Mouse (Mus musculus) MEL (cell line): ENCODE data around the gene Cpsf2. TPM values are rescaled to one million over a fixed set of nuclear protein-coding genes. Genes with fewer than 3 reads are reported as not detected.

ENCODE experiments used
- DNase-seq: peaks from one replicate; pipeline ENCODE4 v3.0.0; 2011; ENCODE audit warnings: low read depth, low spot score
- H3K27ac ChIP-seq: 2 replicates; pipeline ENCODE4 v1.5.1; 2012; ENCODE audit warnings: low read depth, mild to moderate bottlenecking, control low read depth, low read length, moderate library complexity; ENCODE audit not compliant: control insufficient read depth
- H3K27me3 ChIP-seq, 2 experiments: fragments of 150-350 bp in 1 of 2; sonication (generic) in 1 of 2; 2 replicates each; pipeline ENCODE4 v1.6.1; 2012; ENCODE audit warnings: low read length in 2 of 2, mild to moderate bottlenecking in 2 of 2, improper control_type of control experiment in 1 of 2, moderate library complexity in 1 of 2; ENCODE audit not compliant: insufficient read depth in 2 of 2, control insufficient read depth in 1 of 2
- H3K36me3 ChIP-seq, 2 experiments: 2 replicates each; pipeline ENCODE4 v1.6.1; 2012 to 2014; ENCODE audit warnings: low read length in 2 of 2, improper control_type of control experiment in 1 of 2, inconsistent platforms in 1 of 2, mild to moderate bottlenecking in 1 of 2; ENCODE audit not compliant: insufficient read depth in 2 of 2, control insufficient read depth in 1 of 2
- H3K4me1 ChIP-seq, 2 experiments: fragments of 150-350 bp in 1 of 2; sonication (generic) in 1 of 2; 2 replicates each; pipeline ENCODE4 v1.6.1; 2012; ENCODE audit warnings: low read length in 2 of 2, improper control_type of control experiment in 1 of 2, mild to moderate bottlenecking in 1 of 2; ENCODE audit not compliant: insufficient read depth in 2 of 2, control insufficient read depth in 1 of 2
- H3K4me3 ChIP-seq, 2 experiments: fragments of 150-350 bp in 1 of 2; sonication (generic) in 1 of 2; 2 replicates each; pipeline ENCODE4 v1.5.1; 2012; ENCODE audit warnings: low read depth in 2 of 2, low read length in 2 of 2, mild to moderate bottlenecking in 2 of 2, moderate library complexity in 2 of 2, control low read depth in 1 of 2, improper control_type of control experiment in 1 of 2; ENCODE audit not compliant: control insufficient read depth in 1 of 2, insufficient read depth in 1 of 2
- H3K79me2 ChIP-seq: 2 replicates; pipeline ENCODE4 v1.6.1; 2012; ENCODE audit warnings: mild to moderate bottlenecking, low read length, moderate library complexity; ENCODE audit not compliant: control insufficient read depth, poor library complexity, insufficient read depth
- H3K9ac ChIP-seq: 2 replicates; pipeline ENCODE4 v1.6.1; 2012; ENCODE audit warnings: low read depth, mild to moderate bottlenecking, control low read depth, low read length, moderate library complexity; ENCODE audit not compliant: control insufficient read depth, poor library complexity, severe bottlenecking
- H3K9me3 ChIP-seq: fragments of 150-350 bp; sonication (generic); replicated peaks from 2 replicates; pipeline ENCODE4 v1.6.1; 2012; ENCODE audit warnings: mild to moderate bottlenecking, low read length, improper control_type of control experiment, moderate library complexity; ENCODE audit not compliant: insufficient read depth
- CHD1 ChIP-seq: IDR thresholded peaks from 2 replicates; pipeline ENCODE4 v1.6.1; 2012; ENCODE audit warnings: low read depth, mild to moderate bottlenecking, inconsistent platforms, low read length, improper control_type of control experiment
- CHD2 ChIP-seq: IDR thresholded peaks from 2 replicates; pipeline ENCODE4 v1.6.1; 2011; ENCODE audit warnings: low read length, improper control_type of control experiment
- ELF1 ChIP-seq: IDR thresholded peaks from 2 replicates; pipeline ENCODE4 v1.6.1; 2014; ENCODE audit warnings: low read depth, mild to moderate bottlenecking, inconsistent platforms, low read length, improper control_type of control experiment, moderate library complexity
- EP300 ChIP-seq, 2 experiments: IDR thresholded peaks; 2 replicates each; pipeline ENCODE4 v1.6.1; 2011; ENCODE audit warnings: improper control_type of control experiment in 2 of 2, low read length in 2 of 2, low read depth in 1 of 2, mild to moderate bottlenecking in 1 of 2
- ETS1 ChIP-seq: IDR thresholded peaks from 2 replicates; pipeline ENCODE4 v1.6.1; 2012; ENCODE audit warnings: low read depth, mild to moderate bottlenecking, inconsistent platforms, low read length, improper control_type of control experiment, moderate library complexity
- GATA1 ChIP-seq: IDR thresholded peaks from 2 replicates; pipeline ENCODE4 v1.6.1; 2011; ENCODE audit warnings: low read depth, low read length, improper control_type of control experiment
- HCFC1 ChIP-seq: IDR thresholded peaks from 2 replicates; pipeline ENCODE4 v1.6.1; 2012; ENCODE audit warnings: low read depth, mild to moderate bottlenecking, inconsistent platforms, low read length, improper control_type of control experiment, moderate library complexity
- JUND ChIP-seq: IDR thresholded peaks from 2 replicates; pipeline ENCODE4 v1.6.1; 2011; ENCODE audit warnings: low read depth, mild to moderate bottlenecking, improper control_type of control experiment, low read length
- KAT2A ChIP-seq: conservative IDR thresholded peaks from 2 replicates; pipeline ENCODE4 v1.6.1; 2012; ENCODE audit warnings: low read depth, low read length, improper control_type of control experiment, inconsistent platforms
- MAX ChIP-seq: IDR thresholded peaks from 2 replicates; pipeline ENCODE4 v1.6.1; 2011; ENCODE audit warnings: low read length, improper control_type of control experiment
- MEF2A ChIP-seq: IDR thresholded peaks from 2 replicates; pipeline ENCODE4 v1.6.1; 2014; ENCODE audit warnings: low read depth, mild to moderate bottlenecking, inconsistent platforms, low read length, improper control_type of control experiment; ENCODE audit not compliant: poor library complexity, insufficient replicate concordance, severe bottlenecking; ENCODE audit errors: extremely low read depth
- MXI1 ChIP-seq: IDR thresholded peaks from 2 replicates; pipeline ENCODE4 v1.6.1; 2011; ENCODE audit warnings: mild to moderate bottlenecking, low read depth, low read length, improper control_type of control experiment
- MYB ChIP-seq: IDR thresholded peaks from 2 replicates; pipeline ENCODE4 v1.6.1; 2011; ENCODE audit warnings: mild to moderate bottlenecking, low read depth, low read length, improper control_type of control experiment
- NELFE ChIP-seq: IDR thresholded peaks from 2 replicates; pipeline ENCODE4 v1.6.1; 2011; ENCODE audit warnings: low read depth, low read length, improper control_type of control experiment
- NRF1 ChIP-seq: IDR thresholded peaks from 2 replicates; pipeline ENCODE4 v1.6.1; 2014; ENCODE audit warnings: low read depth, mild to moderate bottlenecking, inconsistent platforms, low read length, improper control_type of control experiment, moderate library complexity; ENCODE audit not compliant: poor library complexity, insufficient read depth, severe bottlenecking
- RAD21 ChIP-seq: IDR thresholded peaks from 2 replicates; pipeline ENCODE4 v1.6.1; 2011; ENCODE audit warnings: mild to moderate bottlenecking, low read depth, low read length, improper control_type of control experiment
- SIN3A ChIP-seq: IDR thresholded peaks from 2 replicates; pipeline ENCODE4 v1.6.1; 2012; ENCODE audit warnings: low read length, improper control_type of control experiment, inconsistent platforms
- TAL1 ChIP-seq: IDR thresholded peaks from 2 replicates; pipeline ENCODE4 v1.6.1; 2012; ENCODE audit warnings: mild to moderate bottlenecking, inconsistent platforms, low read length, moderate library complexity, mixed read lengths
- TBP ChIP-seq: IDR thresholded peaks from 2 replicates; pipeline ENCODE4 v1.8.0; 2011; ENCODE audit warnings: low read depth, low read length, improper control_type of control experiment
- TCF12 ChIP-seq: IDR thresholded peaks from 2 replicates; pipeline ENCODE4 v1.6.1; 2014; ENCODE audit warnings: low read depth, mild to moderate bottlenecking, inconsistent platforms, low read length, improper control_type of control experiment, moderate library complexity
- UBTF ChIP-seq: IDR thresholded peaks from 2 replicates; pipeline ENCODE4 v1.6.1; 2012; ENCODE audit warnings: low read depth, mild to moderate bottlenecking, inconsistent platforms, low read length, improper control_type of control experiment, moderate library complexity, borderline replicate concordance; ENCODE audit not compliant: insufficient read depth
- USF2 ChIP-seq, 2 experiments: IDR thresholded peaks; 2 replicates each; pipeline ENCODE4 v1.6.1; 2011 to 2012; ENCODE audit warnings: improper control_type of control experiment in 2 of 2, low read length in 2 of 2, borderline replicate concordance in 1 of 2, inconsistent platforms in 1 of 2, low read depth in 1 of 2, mild to moderate bottlenecking in 1 of 2; ENCODE audit not compliant: insufficient read depth in 1 of 2
- ZKSCAN1 ChIP-seq: IDR thresholded peaks from 2 replicates; pipeline ENCODE4 v1.6.1; 2012; ENCODE audit warnings: low read depth, mild to moderate bottlenecking, inconsistent platforms, low read length, improper control_type of control experiment, moderate library complexity
- ZMIZ1 ChIP-seq: IDR thresholded peaks from 2 replicates; pipeline ENCODE4 v1.6.1; 2012; ENCODE audit warnings: low read depth, mild to moderate bottlenecking, inconsistent platforms, low read length, improper control_type of control experiment, moderate library complexity
- ZNF384 ChIP-seq: IDR thresholded peaks from 2 replicates; pipeline ENCODE4 v1.6.1; 2012; ENCODE audit warnings: low read depth, mild to moderate bottlenecking, inconsistent platforms, low read length, improper control_type of control experiment
- polyA plus RNA-seq, 2 experiments: library from polyadenylated mRNA; stranded (reverse) in 1 of 2; unstranded in 1 of 2; fragments of >175 nt in 1 of 2; fragments of >200 nt in 1 of 2; gene quantifications; 2 replicates each; pipeline versions ENCODE4 v1.2.1 to v1.2.4; 2012; ENCODE audit warnings: low replicate concordance in 2 of 2, low read depth in 1 of 2; ENCODE audit not compliant: insufficient read length in 2 of 2, insufficient read depth in 1 of 2, missing spikeins in 1 of 2
- total RNA-seq: library from RNA; depleted of rRNA; stranded (reverse); fragments of 300-350 nt; gene quantifications from 2 replicates; pipeline ENCODE4 v1.2.3, GENCODE M21; 2012

Cpsf2 gene
- total and polyA plus RNA-seq, 3 experiments = 52.1 to 109 (median 56.9) TPM

GRCm38 (mm10) chr12:101957079-101957941 is 18.5 kb upstream of the Cpsf2 start:
- H3K27me3 ChIP-seq = no peaks in the 10 kb centered on the region
- no peak for TF ChIP-seq RAD21
- TF ChIP-seq HCFC1 = peak; percentile 36; the same call in 1 of the 2 replicates
- no peak for TF ChIP-seq ETS1
- 0 out of 2 replicates have a peak, but pooled peaks have one; percentile 5 for TF ChIP-seq NRF1
- no peak for TF ChIP-seq ELF1
- TF ChIP-seq NELFE = no peak
- no peak for TF ChIP-seq CHD2
- TF ChIP-seq MYB = no peak
- peak; percentile 17; the same call in 1 of the 2 replicates for TF ChIP-seq ZMIZ1
- 0 out of 2 replicates have a peak, but pooled peaks have one; percentile 2 for TF ChIP-seq TCF12
- no peak for TF ChIP-seq ZNF384
- TF ChIP-seq SIN3A = peak; percentile 59
- TF ChIP-seq UBTF = no peak
- TF ChIP-seq EP300 (IDR thresholded peaks at IDR 0.05; ENCODE audit: low read depth in 1 of 2, low read length in 2 of 2) = 0 out of 4 replicates have a peak, but pooled peaks of 1 of the 2 experiments have one; percentile 4
- TF ChIP-seq MEF2A = no peak
- no peak; the same call in 1 of the 2 replicates for TF ChIP-seq CHD1
- peaks cover 35% of the 10 kb centered on the region for H3K79me2 ChIP-seq
- peaks cover 0 to 10% of the 10 kb centered on the region in 2 experiments; a peak in 2 of 4 replicates for H3K36me3 ChIP-seq
- H3K4me1 ChIP-seq = peaks cover 2 to 6% of the 10 kb centered on the region in 2 experiments; a peak in 3 of 4 replicates
- DNase-seq = peak; percentile 62
- peak overlapping the region; percentile 66 for H3K27ac ChIP-seq
- no peaks in the 10 kb centered on the region for H3K9me3 ChIP-seq
- H3K4me3 ChIP-seq = peak overlapping the region; percentile 98 to 100
- peak overlapping the region; percentile 99 for H3K9ac ChIP-seq

GRCm38 (mm10) chr12:101957942-101958544 is 17.7 kb upstream of the Cpsf2 start, which contains the start of gene Atxn3:
Gene Atxn3, minus strand, starts transcription at chr12:101958246.
- peaks cover 4 to 10% of the 10 kb centered on the region in 2 experiments for H3K4me1 ChIP-seq
- TF ChIP-seq RAD21 = peak; percentile 26
- no peak for TF ChIP-seq CHD2
- TF ChIP-seq ZKSCAN1 = no peak
- TF ChIP-seq NRF1 = peak; percentile 32; the same call in 1 of the 2 replicates
- no peak for TF ChIP-seq MYB
- TF ChIP-seq TBP = peak; percentile 65; the same call in 1 of the 2 replicates
- TF ChIP-seq HCFC1 = peak; percentile 76
- no peak for TF ChIP-seq JUND
- TF ChIP-seq MXI1 = peak; percentile 89
- TF ChIP-seq MAX = peak; percentile 97
- peak; percentile 28; the same call in 1 of the 2 replicates for TF ChIP-seq TCF12
- no peak; the same call in 1 of the 2 replicates for TF ChIP-seq ELF1
- peak; percentile 90 to 99 for TF ChIP-seq USF2 (IDR thresholded peaks at IDR 0.05; ENCODE audit: borderline replicate concordance in 1 of 2, insufficient read depth in 1 of 2, low read depth in 1 of 2, low read length in 2 of 2)
- TF ChIP-seq KAT2A = no peak
- peak; percentile 65; the same call in 1 of the 2 replicates for TF ChIP-seq NELFE
- peak; percentile 64; the same call in 1 of the 2 replicates for TF ChIP-seq ZMIZ1
- TF ChIP-seq ZNF384 = peak; percentile 78
- TF ChIP-seq TAL1 = no peak
- TF ChIP-seq CHD1 = no peak; the same call in none of the 2 replicates
- TF ChIP-seq GATA1 = no peak

More at GRCm38 (mm10) chr12:101957942-101958544, 17.7 kb upstream of the Cpsf2 start, which contains the start of gene Atxn3:
- Histone ChIP-seq H3K27ac (peak within 1 kb of the TSS; percentile 90), H3K79me2 (peaks cover 32% of the 10 kb centered on the region), H3K27me3 (no peaks in the 10 kb centered on the region), H3K4me3 (peak within 1 kb of the TSS; percentile 98 to 100), H3K9me3 (no peaks in the 10 kb centered on the region), H3K9ac (peak within 1 kb of the TSS; percentile 99), H3K36me3 (peaks cover 0 to 14% of the 10 kb centered on the region in 2 experiments; a peak in 2 of 4 replicates)
- DNase-seq = peak; percentile 98
